Mouse (Mus musculus): Measurements from ENCODE around the gene Rph3al. TPM values are rescaled to one million over a fixed set of nuclear protein-coding genes. Genes with fewer than 3 reads are reported as not detected.

Gene Rph3al
- 2.4 TPM for polyA plus RNA-seq (2015; fragmentation: Illumina TruSeq; extraction: RNeasy Lipid Tissue Mini Kit (QIAGEN cat#74804); ENCODE audit: low read depth, low replicate concordance)

GRCm38 (mm10) chr11:75938379-75938906, at the start of gene Rph3al:
Rph3al (minus strand) TSS chr11:75938429.

GRCm38 (mm10) chr11:75796029-75796445, 142.2 kb downstream of the Rph3al start, which contains the start of gene Doc2b:
Doc2b (minus strand) TSS chr11:75796049.

Other genes starting within 250 kb of the Rph3al start
- 1,053 TPM for gene Ywhae, start 205.6 kb downstream of the Rph3al start, polyA plus RNA-seq (2015; fragmentation: Illumina TruSeq; extraction: RNeasy Lipid Tissue Mini Kit (QIAGEN cat#74804); ENCODE audit: low read depth, low replicate concordance)
- 22.5 TPM for gene Doc2b, start 142.4 kb downstream of the Rph3al start, polyA plus RNA-seq (2015; fragmentation: Illumina TruSeq; extraction: RNeasy Lipid Tissue Mini Kit (QIAGEN cat#74804); ENCODE audit: low read depth, low replicate concordance)
- gene 1700016K19Rik, start 61.5 kb upstream of the Rph3al start, polyA plus RNA-seq (2015; fragmentation: Illumina TruSeq; extraction: RNeasy Lipid Tissue Mini Kit (QIAGEN cat#74804); ENCODE audit: low read depth, low replicate concordance) = 6.2 TPM
- gene Rflnb, start 89.4 kb upstream of the Rph3al start, polyA plus RNA-seq (2015; fragmentation: Illumina TruSeq; extraction: RNeasy Lipid Tissue Mini Kit (QIAGEN cat#74804); ENCODE audit: low read depth, low replicate concordance) = 10.1 TPM
- 61.1 TPM for gene Vps53, start 241.2 kb upstream of the Rph3al start, polyA plus RNA-seq (2015; fragmentation: Illumina TruSeq; extraction: RNeasy Lipid Tissue Mini Kit (QIAGEN cat#74804); ENCODE audit: low read depth, low replicate concordance)
- gene Fam57a, start 241.2 kb upstream of the Rph3al start, polyA plus RNA-seq (2015; fragmentation: Illumina TruSeq; extraction: RNeasy Lipid Tissue Mini Kit (QIAGEN cat#74804); ENCODE audit: low read depth, low replicate concordance) = 22.8 TPM

All from brain, adult 10 weeks (tissue).